ENCODE assay signal across 23 mouse cellular contexts in the genomic region with DNA sequence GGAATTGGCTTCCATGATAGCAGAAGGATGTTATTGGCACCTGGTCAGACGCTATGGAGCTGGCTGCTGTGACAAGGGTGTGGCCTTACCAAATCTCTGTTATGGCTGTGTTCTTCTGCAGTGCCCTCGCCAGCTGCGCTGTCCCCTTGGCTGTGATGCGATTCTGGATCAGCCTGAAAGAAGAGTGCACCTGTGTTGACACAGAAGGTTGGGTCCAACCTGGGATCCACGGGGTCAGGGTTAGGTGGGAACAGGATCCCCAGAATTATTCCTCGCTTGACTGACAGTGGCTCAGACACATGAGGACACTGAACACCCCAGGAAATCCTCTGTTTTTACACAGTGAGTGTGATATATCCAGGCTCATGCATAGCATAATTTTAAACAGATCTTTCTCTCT.
"Had no signal": no experiment of that assay in that cellular context is flagged by ENCODE, and none has a peak within 500 bp of the region (broad histone marks: within the 10 kb centered on the region; RNA-seq: fewer than 3 reads in every experiment).

No protein-coding gene starts in this region.

- H3K27ac ChIP-seq: heart, embryonic 13.5 days; heart, embryonic 15.5 days; hindbrain, embryonic 13.5 days; hindbrain, embryonic 15.5 days; hindbrain, postnatal 0 days; kidney, embryonic 15.5 days; kidney, postnatal 0 days; limb, embryonic 13.5 days; limb, embryonic 15.5 days; liver, embryonic 12.5 days had no signal

- DNase-seq: gastrocnemius, postnatal 14 days; gastrocnemius, postnatal 36 days; heart, adult 18-20 months; kidney, adult 11 months; kidney, adult 2 months; kidney, adult 9 months; kidney, postnatal 14 days; kidney, postnatal 36 days; layer of hippocampus, adult 9-11 months; layer of hippocampus, postnatal 36 days; left cerebral cortex, postnatal 4 days had no signal

- H3K4me2 ChIP-seq: heart, embryonic 11.5 days; heart, embryonic 13.5 days; heart, embryonic 15.5 days; hindbrain, embryonic 13.5 days; hindbrain, embryonic 15.5 days; kidney, embryonic 15.5 days; limb, embryonic 13.5 days; limb, embryonic 15.5 days; liver, embryonic 12.5 days had no signal

- H3K9ac ChIP-seq: heart, embryonic 13.5 days; heart, embryonic 15.5 days; hindbrain, embryonic 13.5 days; hindbrain, embryonic 15.5 days; kidney, embryonic 15.5 days; limb, embryonic 13.5 days; limb, embryonic 15.5 days; liver, embryonic 12.5 days had no signal

- H3K4me1 ChIP-seq: heart, embryonic 13.5 days; heart, embryonic 15.5 days; hindbrain, embryonic 13.5 days; hindbrain, embryonic 15.5 days; kidney, embryonic 15.5 days; limb, embryonic 13.5 days; limb, embryonic 15.5 days; liver, embryonic 12.5 days had no signal

- H3K9me3 ChIP-seq: heart, embryonic 13.5 days; heart, embryonic 15.5 days; hindbrain, embryonic 13.5 days; hindbrain, embryonic 15.5 days; kidney, embryonic 15.5 days; limb, embryonic 13.5 days; limb, embryonic 15.5 days; liver, embryonic 12.5 days had no signal

- H3K27me3 ChIP-seq: heart, embryonic 13.5 days; heart, embryonic 15.5 days; hindbrain, embryonic 13.5 days; hindbrain, embryonic 15.5 days; kidney, embryonic 15.5 days; limb, embryonic 13.5 days; limb, embryonic 15.5 days; liver, embryonic 12.5 days had no signal

- ATAC-seq: hindbrain, postnatal 0 days; intestine, embryonic 16.5 days; liver, embryonic 12.5 days had no signal

- H3K4me3 ChIP-seq: heart, embryonic 13.5 days; heart, embryonic 15.5 days; hindbrain, embryonic 13.5 days; hindbrain, embryonic 15.5 days; kidney, embryonic 15.5 days; limb, embryonic 13.5 days; limb, embryonic 15.5 days; liver, embryonic 12.5 days had no signal

- H3K36me3 ChIP-seq: heart, embryonic 15.5 days; hindbrain, embryonic 13.5 days; hindbrain, embryonic 15.5 days; kidney, embryonic 15.5 days; liver, embryonic 12.5 days had no signal
